Mouse (Mus musculus) embryonic facial prominence, embryonic 12.5 days (tissue): ENCODE results near the gene Esyt2. TPM values are rescaled to one million over a fixed set of nuclear protein-coding genes. Genes with fewer than 3 reads are reported as not detected.
"Not testable (repeated sequence)": the region's sequence is repeated elsewhere in the genome, so short reads cannot be mapped to it uniquely, and the experiment has no call there.

Source experiments
- ATAC-seq: fragments of 200-750 bp; cut with Nextera tagmentation; 2 replicates; pipeline ENCODE4 v1.8.0; 2017; ENCODE audit not compliant: insufficient number of reproducible peaks, insufficient read depth, low FRiP score, low TSS enrichment
- H3K27ac ChIP-seq: fragments of 300-500 bp; sonication (generic); 2 replicates; pipeline ENCODE4 v1.5.1; 2016; ENCODE audit warnings: mild to moderate bottlenecking
- H3K27me3 ChIP-seq: fragments of 300-500 bp; sonication (generic); 2 replicates; pipeline ENCODE4 v1.6.1; 2016; ENCODE audit warnings: mild to moderate bottlenecking, moderate library complexity
- H3K36me3 ChIP-seq: fragments of 300-500 bp; sonication (generic); 2 replicates; pipeline ENCODE4 v1.6.1; 2016; ENCODE audit warnings: mild to moderate bottlenecking
- H3K4me1 ChIP-seq: fragments of 300-500 bp; sonication (generic); 2 replicates; pipeline ENCODE4 v1.6.1; 2016
- H3K4me2 ChIP-seq: fragments of 300-500 bp; sonication (generic); replicated peaks from 2 replicates; pipeline ENCODE4 v1.6.1; 2016; ENCODE audit warnings: mild to moderate bottlenecking, moderate library complexity
- H3K4me3 ChIP-seq: fragments of 300-500 bp; sonication (generic); 2 replicates; pipeline ENCODE4 v1.5.1; 2016; ENCODE audit warnings: mild to moderate bottlenecking
- H3K9ac ChIP-seq: fragments of 300-500 bp; sonication (generic); 2 replicates; pipeline ENCODE4 v1.6.1; 2016; ENCODE audit warnings: mild to moderate bottlenecking, moderate library complexity
- H3K9me3 ChIP-seq: fragments of 300-500 bp; sonication (generic); 2 replicates; pipeline ENCODE4 v1.6.1; 2016; ENCODE audit warnings: mild to moderate bottlenecking, moderate library complexity
- WGBS: fragments of 180-500 bp; shearing (Covaris S2); methylation state at CpG from one replicate; pipeline ENCODE4 v1.1.7; 2016; 5-methylcytosine and 5-hydroxymethylcytosine counted together
- polyA plus RNA-seq: library from polyadenylated mRNA; unstranded; fragments of >200 nt; fragmentation: Nextera tagmentation; extraction: Ambion mirVana; gene quantifications from 2 replicates; pipeline ENCODE4 v1.2.1, GENCODE M21; 2016

Esyt2 gene
- polyA plus RNA-seq, 1 experiment from 2014 or later = 22.3 TPM

GRCm38 (mm10) chr12:116264756-116265155 lies 16.2 kb upstream of the Esyt2 start:
- H3K4me3 ChIP-seq = no peak overlapping the region
- no peak overlapping the region for H3K27ac ChIP-seq
- H3K4me1 ChIP-seq = peaks cover 5% of the 10 kb centered on the region; the same call in 1 of the 2 replicates
- ATAC-seq = no peak
- no peaks in the 10 kb centered on the region for H3K9me3 ChIP-seq
- no peaks in the 10 kb centered on the region for H3K36me3 ChIP-seq
- no peak overlapping the region for H3K9ac ChIP-seq
- H3K27me3 ChIP-seq = no peaks in the 10 kb centered on the region
- WGBS = 89% methylated on average over 2 of the region's 2 CpGs
- H3K4me2 ChIP-seq = no peak overlapping the region

- peaks cover 5% of the 10 kb centered on the region; the same call in 1 of the 2 replicates for H3K4me1 ChIP-seq
- ATAC-seq = no peak
- WGBS = 83% methylated on average over 2 of the region's 2 CpGs
Measured at GRCm38 (mm10) chr12:116265275-116265674, 15.7 kb upstream of the Esyt2 start.

DNA sequence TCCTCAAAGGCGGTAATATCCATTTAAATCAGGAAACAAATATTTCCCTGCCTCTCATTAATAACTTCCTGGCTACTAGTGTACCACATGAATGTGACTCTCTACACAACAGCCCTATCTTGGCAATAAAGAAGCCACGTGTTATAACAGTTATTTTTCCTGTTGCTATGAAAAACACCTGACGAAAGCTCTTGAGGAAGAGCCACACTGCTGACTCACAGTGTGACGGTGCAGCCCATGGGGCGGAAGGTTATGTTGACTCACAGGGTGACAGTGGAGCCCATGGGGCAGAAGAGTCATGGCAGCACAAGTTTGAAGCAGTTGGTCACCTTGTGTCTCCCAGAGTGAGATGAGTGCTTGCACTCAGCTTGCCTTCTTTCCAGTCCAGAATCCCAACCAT lies 11.5 kb upstream of the Esyt2 start:
- Histone ChIP-seq H3K27me3 (no peaks in the 10 kb centered on the region), H3K36me3 (no peaks in the 10 kb centered on the region), H3K4me1 (no peaks in the 10 kb centered on the region), H3K4me3 (no peak overlapping the region), H3K9ac (no peak overlapping the region), H3K9me3 (no peaks in the 10 kb centered on the region), H3K27ac (no peak overlapping the region), H3K4me2 (no peak overlapping the region)
- ATAC-seq = no peak
- WGBS = 82% methylated on average over 5 of the region's 5 CpGs

More at GRCm38 (mm10) chr12:116265275-116265674, 15.7 kb upstream of the Esyt2 start:
- Histone ChIP-seq H3K4me3 (no peak overlapping the region), H3K27me3 (no peaks in the 10 kb centered on the region), H3K9me3 (no peaks in the 10 kb centered on the region), H3K27ac (no peak overlapping the region), H3K4me2 (no peak overlapping the region), H3K36me3 (no peaks in the 10 kb centered on the region), H3K9ac (no peak overlapping the region)

- H3K4me1 ChIP-seq = no peaks in the 10 kb centered on the region
- WGBS = 88% methylated on average over 1 of the region's 1 CpGs
- ATAC-seq = no peak
- no peaks in the 10 kb centered on the region for H3K36me3 ChIP-seq
- H3K9me3 ChIP-seq = no peaks in the 10 kb centered on the region
- no peak overlapping the region for H3K27ac ChIP-seq
- H3K9ac ChIP-seq = no peak overlapping the region
- no peaks in the 10 kb centered on the region for H3K27me3 ChIP-seq
- H3K4me2 ChIP-seq = no peak overlapping the region
- no peak overlapping the region for H3K4me3 ChIP-seq
Measured at GRCm38 (mm10) chr12:116270538-116270937, 10.5 kb upstream of the Esyt2 start.

DNA sequence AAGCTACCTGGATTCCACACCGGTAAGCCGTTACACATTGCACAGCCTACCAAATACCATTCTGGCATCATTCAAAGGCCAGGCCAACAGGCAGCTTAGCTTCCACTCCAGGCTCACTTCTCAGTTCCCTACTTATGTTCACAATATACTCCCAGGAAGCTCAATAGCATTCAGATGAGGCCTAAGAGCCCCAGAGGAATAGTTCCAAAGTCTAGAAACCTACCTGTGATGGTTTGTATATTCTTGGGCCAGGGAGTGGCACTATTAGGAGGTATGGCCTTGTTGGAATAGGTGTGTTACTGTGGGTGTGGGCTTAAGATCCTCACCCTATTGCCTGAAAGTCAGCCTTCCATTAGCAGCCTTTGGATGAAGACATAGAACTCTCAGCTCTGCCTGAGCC lies 9.9 kb upstream of the Esyt2 start:
- WGBS = 74% methylated on average over 2 of the region's 2 CpGs
- no peak for ATAC-seq

GRCm38 (mm10) chr12:116273733-116274132 lies 7.3 kb upstream of the Esyt2 start:
- WGBS = 83% methylated on average over 1 of the region's 1 CpGs
- no peak overlapping the region for H3K4me2 ChIP-seq
- H3K9me3 ChIP-seq = no peaks in the 10 kb centered on the region
- no peaks in the 10 kb centered on the region for H3K27me3 ChIP-seq
- H3K9ac ChIP-seq = no peak overlapping the region
- no peaks in the 10 kb centered on the region for H3K4me1 ChIP-seq
- ATAC-seq = no peak
- H3K36me3 ChIP-seq = no peaks in the 10 kb centered on the region
- H3K27ac ChIP-seq = no peak overlapping the region
- H3K4me3 ChIP-seq = no peak overlapping the region

More for the DNA sequence above, 9.9 kb upstream of the Esyt2 start:
- no peak overlapping the region for H3K9ac ChIP-seq
- H3K4me2 ChIP-seq = no peak overlapping the region
- H3K9me3 ChIP-seq = no peaks in the 10 kb centered on the region
- no peaks in the 10 kb centered on the region for H3K36me3 ChIP-seq
- H3K27ac ChIP-seq = no peak overlapping the region
- H3K4me1 ChIP-seq = no peaks in the 10 kb centered on the region
- no peaks in the 10 kb centered on the region for H3K27me3 ChIP-seq
- no peak overlapping the region for H3K4me3 ChIP-seq

DNA sequence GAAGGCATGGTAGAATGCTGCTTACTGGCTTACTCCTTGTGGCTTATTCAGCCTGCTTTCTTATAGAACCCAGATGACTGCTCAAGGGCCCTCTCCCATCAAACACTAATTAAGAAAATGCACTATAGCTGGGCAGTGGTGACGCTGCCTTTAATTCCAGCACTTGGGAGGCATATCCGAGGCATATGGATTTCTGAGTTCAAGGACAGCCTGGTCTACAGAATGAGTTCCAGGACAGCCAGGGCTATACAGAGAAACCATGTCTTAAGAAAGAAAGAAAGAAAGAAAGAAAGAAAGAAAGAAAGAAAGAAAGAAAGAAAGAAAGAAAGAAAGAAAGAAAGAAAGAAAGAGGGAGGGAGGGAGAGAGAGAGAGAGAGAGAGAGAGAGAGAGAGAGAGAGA lies 5.9 kb upstream of the Esyt2 start, which contains the start of gene Gm11027:
Gene Gm11027, plus strand, starts transcription at position 301 of the 400 bp plus-strand sequence.
- not testable (repeated sequence) for H3K4me2 ChIP-seq, ATAC-seq, H3K4me3 ChIP-seq, H3K9me3 ChIP-seq, H3K27me3 ChIP-seq, H3K4me1 ChIP-seq, H3K36me3 ChIP-seq, H3K9ac ChIP-seq, H3K27ac ChIP-seq
- 70% methylated on average over 2 of the region's 2 CpGs for WGBS

- Histone ChIP-seq H3K36me3 (no peaks in the 10 kb centered on the region), H3K4me1 (no peaks in the 10 kb centered on the region), H3K27ac (no peak overlapping the region), H3K9ac (no peak overlapping the region), H3K4me2 (no peak overlapping the region), H3K27me3 (no peaks in the 10 kb centered on the region), H3K4me3 (no peak overlapping the region), H3K9me3 (no peaks in the 10 kb centered on the region)
- no peak for ATAC-seq
- WGBS = 89% methylated on average over 4 of the region's 4 CpGs
Measured at GRCm38 (mm10) chr12:116275631-116276030, 5.4 kb upstream of the Esyt2 start.

DNA sequence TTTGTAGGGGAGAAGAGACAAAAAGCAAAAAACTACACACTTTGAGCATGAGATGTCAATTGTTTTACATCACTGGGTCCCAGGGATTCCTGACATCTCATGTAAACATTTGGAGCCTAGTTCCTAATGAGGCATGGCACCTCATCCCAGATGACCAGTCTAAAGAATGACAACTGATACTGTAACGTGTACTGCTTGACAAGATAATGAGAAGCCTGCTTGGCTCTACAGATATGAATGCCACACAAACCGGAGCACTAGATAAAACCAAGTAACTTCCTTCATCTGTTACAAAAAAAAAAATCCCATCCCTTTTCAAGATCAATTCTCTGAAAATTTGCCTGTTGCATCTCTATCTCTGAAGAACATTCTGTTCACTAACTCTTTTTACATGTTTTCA lies 4.0 kb upstream of the Esyt2 start:
- Histone ChIP-seq H3K4me1 (no peaks in the 10 kb centered on the region; the same call in 1 of the 2 replicates), H3K36me3 (no peaks in the 10 kb centered on the region), H3K27me3 (no peaks in the 10 kb centered on the region), H3K27ac (no peak overlapping the region), H3K4me3 (no peak overlapping the region), H3K9ac (no peak overlapping the region), H3K9me3 (no peaks in the 10 kb centered on the region), H3K4me2 (no peak overlapping the region)
- WGBS = 71% methylated on average over 2 of the region's 2 CpGs
- no peak for ATAC-seq

- Histone ChIP-seq H3K4me1 (no peaks in the 10 kb centered on the region; the same call in 1 of the 2 replicates), H3K27ac (no peak overlapping the region), H3K27me3 (no peaks in the 10 kb centered on the region), H3K4me3 (no peak overlapping the region), H3K9me3 (no peaks in the 10 kb centered on the region), H3K9ac (no peak overlapping the region), H3K36me3 (no peaks in the 10 kb centered on the region), H3K4me2 (no peak overlapping the region)
- WGBS = 93% methylated on average over 1 of the region's 1 CpGs
- ATAC-seq = no peak
Measured at GRCm38 (mm10) chr12:116278541-116278940, 2.5 kb upstream of the Esyt2 start.

DNA sequence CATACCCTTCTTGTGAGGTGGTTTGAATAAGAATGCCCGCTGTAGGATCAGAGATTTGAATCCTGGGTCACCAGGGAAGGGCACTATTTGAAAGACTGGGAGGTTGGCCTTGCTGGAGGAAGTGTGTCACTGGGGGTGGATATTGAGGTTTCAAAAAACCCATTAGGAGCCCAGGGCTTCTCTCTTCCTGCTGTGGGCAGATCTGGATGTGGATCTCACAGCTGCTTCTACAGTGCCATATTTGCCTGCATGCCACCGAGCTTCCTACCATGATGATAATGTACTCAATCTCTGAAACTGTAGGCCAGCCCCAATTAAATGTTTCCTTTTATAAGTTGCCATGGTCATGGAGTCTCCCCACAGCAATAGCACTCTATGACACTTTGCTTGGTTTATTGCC lies 1.8 kb upstream of the Esyt2 start:
- no peak overlapping the region for H3K27ac ChIP-seq
- H3K4me2 ChIP-seq = no peak overlapping the region
- H3K27me3 ChIP-seq = no peaks in the 10 kb centered on the region
- no peaks in the 10 kb centered on the region for H3K9me3 ChIP-seq
- no peak overlapping the region for H3K4me3 ChIP-seq
- no peaks in the 10 kb centered on the region; the same call in 1 of the 2 replicates for H3K4me1 ChIP-seq
- ATAC-seq = no peak
- no peak overlapping the region for H3K9ac ChIP-seq
- 80% methylated on average over 2 of the region's 2 CpGs for WGBS
- H3K36me3 ChIP-seq = no peaks in the 10 kb centered on the region

DNA sequence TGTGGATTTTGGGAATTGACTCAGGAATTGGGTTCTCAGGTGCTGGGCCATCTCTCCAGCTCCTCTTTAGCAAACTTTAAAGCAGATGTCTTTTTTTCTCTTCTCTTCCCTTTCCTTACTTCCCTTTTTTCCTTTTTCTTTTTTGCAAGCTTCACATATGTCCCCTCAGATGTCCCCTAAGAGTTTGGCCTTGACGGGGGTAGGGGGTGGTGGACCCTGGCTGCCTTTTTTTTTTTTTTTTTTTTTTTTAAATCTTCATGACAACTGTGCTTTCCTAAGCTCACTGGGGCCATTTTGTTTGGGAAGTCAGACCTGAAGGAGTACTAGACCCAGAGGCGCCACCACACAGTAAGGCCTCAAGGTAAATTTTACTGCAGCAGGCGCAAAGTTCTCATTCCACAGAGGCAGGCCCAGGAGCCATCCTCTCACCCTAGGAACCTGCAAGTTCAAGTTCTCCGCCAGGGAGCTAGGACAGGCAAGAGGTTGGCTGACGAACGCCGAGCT lies 795 bp upstream of the Esyt2 start:
- Histone ChIP-seq H3K4me3 (peak overlapping the region; percentile 91), H3K27me3 (no peaks in the 10 kb centered on the region), H3K4me2 (peak overlapping the region; percentile 98), H3K9ac (peak overlapping the region; percentile 74), H3K36me3 (no peaks in the 10 kb centered on the region), H3K4me1 (no peaks in the 10 kb centered on the region; the same call in 1 of the 2 replicates), H3K27ac (peak overlapping the region; percentile 93), H3K9me3 (no peaks in the 10 kb centered on the region)
- 2% methylated on average over 7 of the region's 7 CpGs for WGBS
- ATAC-seq = no peak; the same call in 1 of the 2 replicates
